Mouse (Mus musculus) kidney, postnatal 0 days (tissue): ENCODE results near the gene Atcay. TPM values are rescaled to one million over a fixed set of nuclear protein-coding genes. Genes with fewer than 3 reads are reported as not detected.

ENCODE experiments used
- ATAC-seq: fragments of 200-750 bp; cut with Nextera tagmentation; replicated peaks from 2 replicates; pipeline ENCODE4 v1.8.0; 2017; ENCODE audit warnings: low read depth, moderate number of reproducible peaks, moderate TSS enrichment, moderate library complexity; ENCODE audit not compliant: low FRiP score
- DNase-seq: peaks from one replicate; pipeline ENCODE4 v3.0.0-alpha.2; 2016; ENCODE audit warnings: low spot score
- H3K27ac ChIP-seq: fragments of 300-500 bp; sonication (generic); 2 replicates; pipeline ENCODE4 v1.5.1; 2014; ENCODE audit warnings: mild to moderate bottlenecking
- H3K27me3 ChIP-seq: fragments of 300-500 bp; sonication (generic); 2 replicates; pipeline ENCODE4 v1.6.1; 2014; ENCODE audit warnings: low read length, mixed read lengths; ENCODE audit not compliant: insufficient read depth
- H3K36me3 ChIP-seq: fragments of 300-500 bp; sonication (generic); 2 replicates; pipeline ENCODE4 v1.6.1; 2014; ENCODE audit warnings: low read length, mixed read lengths; ENCODE audit not compliant: insufficient read depth
- H3K4me1 ChIP-seq: fragments of 300-500 bp; sonication (generic); replicated peaks from 2 replicates; pipeline ENCODE4 v1.6.1; 2014; ENCODE audit warnings: antibody characterized with exemption, low read length, mixed read lengths; ENCODE audit not compliant: insufficient read depth
- H3K4me2 ChIP-seq: fragments of 300-500 bp; sonication (generic); 2 replicates; pipeline ENCODE4 v1.6.1; 2014; ENCODE audit warnings: mild to moderate bottlenecking, low read length, moderate library complexity, mixed read lengths
- H3K4me3 ChIP-seq: fragments of 300-500 bp; sonication (generic); replicated peaks from 2 replicates; pipeline ENCODE4 v1.5.1; 2014; ENCODE audit warnings: low read depth, low read length
- H3K9ac ChIP-seq: fragments of 300-500 bp; sonication (generic); 2 replicates; pipeline ENCODE4 v1.6.1; 2014; ENCODE audit warnings: low read depth, low read length
- H3K9me3 ChIP-seq: fragments of 300-500 bp; sonication (generic); replicated peaks from 2 replicates; pipeline ENCODE4 v1.6.1; 2016; ENCODE audit warnings: low read length, inconsistent platforms, mixed read lengths
- CTCF ChIP-seq: IDR thresholded peaks from 2 replicates; pipeline ENCODE4 v1.5.1; 2016; ENCODE audit warnings: antibody characterized with exemption, low read depth, mild to moderate bottlenecking, moderate library complexity
- WGBS: fragments of 180-500 bp; shearing (Covaris S2); extraction: QIAGEN DNeasy Blood & Tissue Kit; methylation state at CpG from one replicate; pipeline ENCODE4 v1.1.7; 2014; 5-methylcytosine and 5-hydroxymethylcytosine counted together
- polyA plus RNA-seq: library from polyadenylated mRNA; unstranded; fragments of >200 nt; fragmentation: Nextera tagmentation; extraction: Ambion mirVana; gene quantifications from 2 replicates; pipeline ENCODE4 v1.2.1, GENCODE M21; 2015

The Atcay gene
- polyA plus RNA-seq, 1 experiment from 2014 or later = 0.32 TPM

DNA sequence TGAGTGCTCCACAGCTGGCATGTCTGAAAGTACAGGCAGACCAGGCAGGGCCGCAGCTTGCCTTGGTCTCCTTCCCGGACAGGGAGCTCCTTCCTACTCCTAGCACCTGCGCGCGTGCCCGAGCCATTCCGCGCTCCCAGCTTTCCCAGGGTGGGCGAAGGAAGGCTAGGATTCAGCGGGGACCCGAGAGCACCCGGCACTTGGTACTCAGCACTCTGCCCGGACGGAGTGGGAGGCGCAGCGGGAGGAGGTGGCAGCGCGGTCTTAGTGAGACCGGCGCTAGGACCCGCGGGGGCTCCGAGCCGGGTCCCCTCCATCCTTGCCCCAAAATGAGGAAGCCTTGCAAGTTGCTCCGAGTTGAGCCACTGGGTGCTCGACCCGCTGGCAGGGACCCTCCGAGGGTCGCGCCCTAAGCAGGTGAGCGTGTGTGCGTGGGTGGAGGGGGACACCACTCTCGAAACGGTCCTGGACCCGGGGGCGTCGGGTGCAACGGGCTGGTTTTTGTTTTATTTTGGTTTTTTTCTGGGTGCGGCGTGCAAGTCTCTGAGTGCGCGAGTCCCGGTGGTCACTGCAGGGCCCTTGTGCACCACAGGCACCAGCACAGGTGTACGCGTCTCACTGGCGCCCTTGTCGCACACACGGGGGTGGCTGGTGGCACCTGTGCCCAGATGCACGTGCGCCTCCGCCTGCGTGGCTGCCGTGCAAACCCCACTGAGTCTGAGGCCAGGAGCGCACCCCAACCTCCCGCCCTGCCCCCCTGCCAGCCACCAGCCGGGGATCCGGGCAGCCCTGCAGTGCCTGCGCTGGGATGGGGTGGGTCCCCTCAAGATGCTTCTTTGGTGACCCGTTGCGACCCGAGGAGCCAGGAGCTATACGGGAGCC, 26.8 kb upstream of the Atcay start:
- ATAC-seq (no peak), DNase-seq (peak; percentile 24)
- Histone ChIP-seq H3K4me1 (peaks cover 13% of the 10 kb centered on the region; the same call in 1 of the 2 replicates), H3K36me3 (peaks cover 2% of the 10 kb centered on the region; the same call in 1 of the 2 replicates), H3K27ac (no peak overlapping the region), H3K4me2 (peak overlapping the region; percentile 83), H3K4me3 (peak overlapping the region; percentile 32), H3K27me3 (peaks cover 13% of the 10 kb centered on the region), H3K9ac (peak overlapping the region; percentile 51), H3K9me3 (no peaks in the 10 kb centered on the region; the same call in 1 of the 2 replicates)
- TF ChIP-seq CTCF = no peak
- WGBS = 2% methylated on average over 62 of the region's 62 CpGs

DNA sequence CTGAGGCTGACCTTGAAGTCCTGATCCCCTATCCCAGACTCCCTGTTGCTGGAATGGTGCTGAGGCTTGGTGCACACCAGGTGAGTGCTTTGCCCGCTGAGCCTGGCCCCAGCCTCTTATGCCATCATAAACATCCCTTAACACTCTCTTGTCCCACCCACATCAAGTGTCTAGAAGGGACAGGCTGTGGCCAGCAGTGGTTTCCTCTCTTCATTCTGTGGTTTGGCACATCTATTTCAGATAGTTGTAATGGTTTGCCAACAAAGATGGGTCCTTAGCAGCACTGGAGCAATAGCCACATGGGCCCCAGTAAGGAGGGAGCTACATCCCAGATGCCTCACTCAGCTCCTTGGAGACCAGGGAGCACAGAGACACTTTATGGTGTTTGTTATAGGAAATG, 24.3 kb upstream of the Atcay start:
- peaks cover 13% of the 10 kb centered on the region; the same call in 1 of the 2 replicates for H3K4me1 ChIP-seq
- no peak overlapping the region for H3K4me3 ChIP-seq
- no peak for DNase-seq
- no peaks in the 10 kb centered on the region for H3K36me3 ChIP-seq
- no peaks in the 10 kb centered on the region for H3K9me3 ChIP-seq
- H3K4me2 ChIP-seq = no peak overlapping the region
- peaks cover 17% of the 10 kb centered on the region for H3K27me3 ChIP-seq
- WGBS = 47% methylated on average over 1 of the region's 1 CpGs
- H3K9ac ChIP-seq = no peak overlapping the region
- TF ChIP-seq CTCF = no peak
- no peak overlapping the region for H3K27ac ChIP-seq
- no peak for ATAC-seq

DNA sequence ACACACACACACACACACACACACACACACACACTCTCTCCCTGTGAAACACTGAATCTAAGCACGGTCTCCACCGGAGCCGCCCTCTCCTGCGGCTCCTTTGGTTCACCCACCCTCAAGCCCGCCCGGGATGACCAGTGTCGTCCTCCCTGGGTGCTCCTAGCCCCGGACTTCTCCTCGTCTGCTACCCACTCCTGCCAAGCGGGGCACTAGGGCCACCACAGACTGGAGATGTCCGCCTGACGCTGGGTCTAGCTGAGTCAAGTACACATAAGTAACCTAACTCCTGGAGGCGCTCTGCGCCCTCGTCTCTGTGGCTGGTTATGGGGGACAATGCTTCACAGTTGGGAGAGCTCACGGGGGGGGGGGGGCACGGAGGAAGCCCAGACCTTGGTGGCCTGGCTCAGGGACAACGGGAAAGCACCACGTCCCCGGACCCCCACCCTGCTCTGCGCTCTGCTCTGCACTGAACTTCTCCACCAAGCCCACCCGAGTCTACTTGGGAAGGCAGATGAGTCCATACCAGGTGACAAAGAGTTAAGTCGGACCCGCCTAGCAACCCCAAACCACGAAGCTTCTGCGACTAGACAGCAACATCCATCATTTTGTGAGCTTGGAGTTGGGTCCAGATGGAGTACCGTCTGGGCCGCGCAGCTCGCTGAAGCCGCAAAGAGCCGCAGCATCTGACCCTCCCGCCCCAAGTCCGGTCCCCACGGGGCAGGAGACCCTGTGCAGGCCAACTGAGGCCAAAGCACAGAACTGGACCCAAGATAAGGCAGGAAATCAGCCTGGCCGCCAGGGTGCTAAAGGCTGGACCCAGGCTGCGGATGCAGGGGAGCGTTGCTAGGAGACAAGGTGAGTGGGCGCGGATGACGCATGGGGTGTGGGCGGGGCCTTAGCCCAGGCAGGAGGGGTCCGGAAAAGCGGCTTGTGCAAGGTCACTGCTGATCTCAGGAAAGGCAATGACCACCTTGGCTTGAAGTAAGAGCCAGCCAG, 22.1 kb upstream of the Atcay start, which contains the start of gene Matk:
Matk (plus strand) TSS at position 512 of the 996 bp plus-strand sequence.
- TF ChIP-seq CTCF = peak; percentile 42
- no peaks in the 10 kb centered on the region for H3K36me3 ChIP-seq
- peak within 1 kb of the TSS; percentile 4; the same call in 1 of the 2 replicates for H3K9ac ChIP-seq
- peak within 1 kb of the TSS; percentile 23; the same call in 1 of the 2 replicates for H3K4me2 ChIP-seq
- DNase-seq = peak; percentile 65
- ATAC-seq = no peak
- H3K4me3 ChIP-seq = no peak within 1 kb of the TSS
- peaks cover 13% of the 10 kb centered on the region; the same call in 1 of the 2 replicates for H3K4me1 ChIP-seq
- H3K27me3 ChIP-seq = peaks cover 10% of the 10 kb centered on the region; the same call in 1 of the 2 replicates
- no peak within 1 kb of the TSS for H3K27ac ChIP-seq
- no peaks in the 10 kb centered on the region for H3K9me3 ChIP-seq
- 7% methylated on average over 43 of the region's 44 CpGs for WGBS

DNA sequence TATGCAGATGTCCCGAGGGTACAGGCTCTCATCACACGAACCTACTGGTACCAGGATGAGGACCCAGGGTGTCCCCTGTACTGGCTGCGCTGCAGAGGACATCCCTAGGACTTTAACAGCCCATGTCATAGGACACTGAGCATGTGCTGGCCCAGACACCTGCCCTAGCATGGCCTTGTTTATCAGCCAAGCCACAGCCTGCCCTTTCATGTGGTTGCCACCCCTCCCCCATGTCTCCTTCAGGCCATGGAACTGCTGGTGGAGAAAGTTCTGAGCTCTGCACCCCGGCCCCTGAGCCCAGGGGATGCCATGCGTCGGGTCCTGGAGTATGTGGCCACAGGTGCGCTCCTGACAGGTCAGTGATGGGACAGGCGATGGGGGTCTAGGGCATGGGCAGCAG, 18.8 kb upstream of the Atcay start:
- 79% methylated on average over 8 of the region's 8 CpGs for WGBS
- Histone ChIP-seq H3K9ac (no peak overlapping the region), H3K4me3 (no peak overlapping the region), H3K36me3 (no peaks in the 10 kb centered on the region), H3K27me3 (peaks cover 10% of the 10 kb centered on the region; the same call in 1 of the 2 replicates), H3K27ac (no peak overlapping the region), H3K4me2 (no peak overlapping the region), H3K4me1 (peaks cover 8% of the 10 kb centered on the region; the same call in 1 of the 2 replicates), H3K9me3 (no peaks in the 10 kb centered on the region)
- TF ChIP-seq CTCF = no peak
- DNase-seq (no peak), ATAC-seq (no peak)

DNA sequence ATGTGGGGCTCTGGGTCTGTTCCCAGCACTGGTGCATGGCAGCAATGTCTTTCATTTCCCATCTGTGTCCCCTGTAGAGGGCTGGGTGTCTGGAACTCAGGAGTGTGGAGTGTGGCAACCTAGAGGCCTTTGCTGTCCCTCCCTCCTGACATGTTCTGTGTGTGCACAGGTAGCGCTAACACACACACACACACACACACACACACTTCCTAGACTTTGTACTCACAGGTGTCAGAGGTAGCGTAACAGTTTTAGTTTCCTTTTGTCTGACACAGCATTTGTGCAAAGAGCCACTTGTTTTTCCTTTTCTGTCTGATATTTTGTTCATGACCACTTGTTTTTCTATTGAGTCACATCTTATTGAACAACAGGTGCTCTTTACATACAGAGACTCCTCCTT, 17.2 kb upstream of the Atcay start:
- Histone ChIP-seq H3K36me3 (no peaks in the 10 kb centered on the region), H3K9ac (no peak overlapping the region), H3K9me3 (no peaks in the 10 kb centered on the region), H3K27ac (no peak overlapping the region), H3K4me1 (peaks cover 6% of the 10 kb centered on the region; the same call in 1 of the 2 replicates), H3K4me3 (no peak overlapping the region), H3K4me2 (no peak overlapping the region), H3K27me3 (peaks cover 6% of the 10 kb centered on the region; the same call in 1 of the 2 replicates)
- 96% methylated on average over 2 of the region's 2 CpGs for WGBS
- ATAC-seq (no peak), DNase-seq (no peak)
- no peak for TF ChIP-seq CTCF

DNA sequence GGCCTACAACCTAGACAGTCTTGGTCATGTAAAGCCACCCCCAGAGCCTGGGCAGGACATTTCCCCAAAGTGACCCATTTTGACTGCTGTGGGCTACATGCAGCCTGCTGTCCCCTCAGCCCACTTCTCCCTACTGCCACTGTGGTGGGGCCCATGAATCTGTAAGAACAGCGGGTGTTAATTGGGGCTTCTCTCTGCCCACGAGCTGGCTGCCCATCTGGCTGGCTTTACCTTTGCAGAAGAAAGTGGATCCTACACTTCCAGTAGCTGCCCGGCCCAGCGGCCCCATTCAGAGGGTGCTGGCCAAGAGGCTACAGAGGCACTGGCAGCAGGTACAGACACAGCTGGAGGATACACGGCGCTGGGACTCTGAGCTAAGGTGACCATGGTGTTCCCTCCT, 14.5 kb upstream of the Atcay start:
- TF ChIP-seq CTCF = no peak
- no peak overlapping the region for H3K4me3 ChIP-seq
- no peaks in the 10 kb centered on the region for H3K36me3 ChIP-seq
- no peak for DNase-seq
- 85% methylated on average over 6 of the region's 6 CpGs for WGBS
- no peak for ATAC-seq
- no peak overlapping the region for H3K4me2 ChIP-seq
- 0 out of 2 replicates have a peak, but pooled peaks cover 2% of the 10 kb centered on the region for H3K4me1 ChIP-seq
- H3K27ac ChIP-seq = no peak overlapping the region
- H3K27me3 ChIP-seq = peaks cover 4% of the 10 kb centered on the region; the same call in 1 of the 2 replicates
- H3K9me3 ChIP-seq = no peaks in the 10 kb centered on the region
- H3K9ac ChIP-seq = no peak overlapping the region
